Mouse (Mus musculus) liver, adult 10 weeks (tissue): ENCODE measurements around the gene Krt87. TPM values are rescaled to one million over a fixed set of nuclear protein-coding genes. Genes with fewer than 3 reads are reported as not detected.

Experiments used
- polyA plus RNA-seq: library from polyadenylated mRNA; stranded (reverse); fragments of 350-450 nt; fragmentation: Illumina TruSeq; extraction: RNeasy Lipid Tissue Mini Kit (QIAGEN cat#74804); gene quantifications from one replicate; pipeline ENCODE4 v1.2.3, GENCODE M21; 2014; ENCODE audit warnings: low read depth, low replicate concordance

Gene Krt87
- not detected for polyA plus RNA-seq

DNA sequence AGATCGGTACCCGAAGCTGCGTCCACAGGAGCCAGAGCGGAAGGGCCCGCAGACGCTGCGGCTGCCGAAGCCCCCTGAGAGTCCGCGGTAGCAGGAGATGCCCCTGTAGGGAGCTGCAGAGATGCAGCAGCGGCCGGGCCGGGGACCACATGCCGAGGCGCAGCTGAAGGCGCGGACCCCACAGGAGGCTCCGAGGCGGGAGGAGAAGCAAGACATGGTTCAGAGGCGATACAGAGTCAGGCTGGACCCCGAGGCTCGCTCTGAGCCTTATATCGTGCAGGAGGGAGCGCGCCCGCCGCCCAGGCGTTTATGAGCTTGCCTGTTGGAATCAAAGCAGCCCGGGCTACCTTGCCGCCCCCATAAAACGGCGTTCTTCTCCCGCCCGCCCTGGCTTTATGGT lies at the start of gene Krt87:
Gene Krt87, minus strand, starts transcription at position 250 of the 400 bp plus-strand sequence.

DNA sequence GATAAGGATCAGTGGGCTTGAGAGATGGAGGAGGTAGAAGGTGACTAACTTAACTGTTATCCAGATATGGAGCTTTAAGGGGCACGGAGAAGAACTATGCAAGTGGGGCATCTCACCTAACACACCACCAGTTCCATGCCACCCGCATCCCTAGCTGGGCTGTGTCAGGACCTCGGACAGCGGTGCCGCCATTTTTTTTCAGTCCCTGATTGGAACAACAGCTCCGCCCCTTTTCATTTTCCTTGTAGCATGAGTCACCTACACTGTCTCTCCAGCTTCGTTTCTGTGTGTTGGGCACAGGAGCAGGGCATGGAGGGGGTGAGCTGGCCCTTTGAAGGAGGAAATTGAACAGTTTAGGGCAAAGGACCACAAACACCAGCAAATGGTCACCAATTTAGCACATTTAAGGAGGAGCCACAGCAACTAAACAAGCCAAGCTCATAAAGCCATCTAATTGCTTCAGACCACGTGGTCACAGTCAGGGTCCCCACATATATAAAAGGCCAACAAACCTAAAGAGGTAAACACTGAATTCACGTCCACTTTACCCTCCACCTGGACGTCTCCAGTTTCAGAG lies 34.4 kb upstream of the Krt87 start, which contains the start of gene Krt86:
Gene Krt86, plus strand, starts transcription at position 527 of the 577 bp plus-strand sequence.

DNA sequence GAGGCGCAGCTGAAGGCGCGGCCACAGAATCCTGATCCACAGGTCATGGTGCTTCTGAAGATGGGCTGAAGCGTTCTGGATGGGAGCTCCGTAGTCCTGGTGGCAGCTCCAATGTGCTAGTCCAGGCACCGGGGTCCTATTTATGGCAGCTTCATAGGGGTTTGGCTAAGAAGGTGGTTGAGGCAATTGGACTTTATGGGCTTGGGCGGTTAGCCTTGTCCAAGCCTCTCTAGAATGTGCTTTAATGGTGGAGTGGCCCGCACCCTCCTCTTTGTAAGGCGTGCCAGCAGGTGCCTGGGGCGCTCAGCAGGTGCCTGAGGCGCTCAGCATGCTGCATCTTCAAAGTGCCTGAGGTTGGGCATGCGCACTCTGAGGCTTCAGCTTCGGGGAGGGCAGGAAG lies 25.0 kb upstream of the Krt87 start, which contains the start of gene Krt81:
Gene Krt81, minus strand, starts transcription at position 101 of the 400 bp plus-strand sequence.

DNA sequence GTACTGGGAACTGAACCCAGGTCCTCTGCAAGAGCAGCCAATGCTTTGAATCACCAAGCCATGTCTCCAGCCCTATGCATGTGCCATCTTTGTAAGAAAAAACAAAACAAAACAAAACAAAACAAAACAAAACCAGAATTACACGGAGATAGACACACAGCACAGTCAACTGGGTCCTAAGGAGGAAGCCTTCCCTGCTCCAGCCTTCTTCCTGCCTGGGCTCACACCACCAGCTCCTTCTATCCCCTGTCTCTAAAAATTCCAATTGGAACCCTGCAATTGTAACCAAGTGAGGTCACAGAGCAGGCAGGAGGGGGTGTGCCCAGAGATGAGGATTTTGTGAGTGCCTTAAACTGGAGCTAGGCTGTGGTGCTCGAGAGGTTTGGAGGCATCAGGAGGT lies 8.8 kb upstream of the Krt87 start, which contains the start of gene Krt88:
Gene Krt88, plus strand, starts transcription at position 301 of the 400 bp plus-strand sequence.

DNA sequence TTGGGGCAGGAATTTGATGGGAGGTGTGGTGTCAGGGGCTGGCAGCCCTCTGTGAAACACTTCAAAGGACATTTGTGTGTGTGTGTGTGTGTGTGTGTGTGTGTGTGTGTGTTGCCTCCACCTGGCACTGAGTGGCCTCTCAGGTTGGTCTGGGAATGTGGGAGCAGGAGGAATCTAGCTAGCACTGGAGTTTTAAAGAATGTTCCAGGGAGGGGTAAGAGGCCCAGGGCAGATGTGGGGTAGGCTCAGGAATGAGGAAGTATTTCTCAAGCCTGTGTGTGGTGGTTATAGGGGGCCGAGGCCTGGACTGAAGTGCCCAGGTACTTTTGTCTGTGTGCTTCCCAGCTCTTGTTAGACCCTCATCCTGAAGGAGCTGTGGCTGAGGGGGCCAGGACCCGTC lies 27.8 kb downstream of the Krt87 start, which contains the start of gene Krt7:
Gene Krt7, plus strand, starts transcription at position 269 of the 400 bp plus-strand sequence.

Other genes with a start within 250 kb of the Krt87 start
- gene Grasp, start 214.6 kb downstream of the Krt87 start, polyA plus RNA-seq, result not detected
- gene Nr4a1, start 184.5 kb downstream of the Krt87 start, polyA plus RNA-seq, result 6.3 TPM
- gene Atg101, start 154.5 kb downstream of the Krt87 start, polyA plus RNA-seq, result 1.5 TPM
- not detected for gene 6030408B16Rik, start 145.6 kb downstream of the Krt87 start, polyA plus RNA-seq
- gene Krt80, start 68.6 kb downstream of the Krt87 start, polyA plus RNA-seq, result not detected
- not detected for gene Krt7, start 27.8 kb downstream of the Krt87 start, polyA plus RNA-seq
- gene Krt88, start 8.9 kb upstream of the Krt87 start, polyA plus RNA-seq, result not detected
- gene Krt81, start 24.9 kb upstream of the Krt87 start, polyA plus RNA-seq, result not detected
- gene Krt86, start 34.7 kb upstream of the Krt87 start, polyA plus RNA-seq, result not detected
- gene Krt83, start 52.7 kb upstream of the Krt87 start, polyA plus RNA-seq, result not detected
- gene Gm49425, start 78.5 kb upstream of the Krt87 start, polyA plus RNA-seq, result not detected
- gene Krt84, start 94.0 kb upstream of the Krt87 start, polyA plus RNA-seq, result not detected
- gene Krt82, start 111.9 kb upstream of the Krt87 start, polyA plus RNA-seq, result not detected
- gene Krt90, start 124.1 kb upstream of the Krt87 start, polyA plus RNA-seq, result not detected
- gene Krt75, start 135.1 kb upstream of the Krt87 start, polyA plus RNA-seq, result not detected
- gene Gm5414, start 189.4 kb upstream of the Krt87 start, polyA plus RNA-seq, result not detected
- not detected for gene Gm5478, start 208.6 kb upstream of the Krt87 start, polyA plus RNA-seq
- gene Krt6b, start 241.5 kb upstream of the Krt87 start, polyA plus RNA-seq, result not detected